Mouse (Mus musculus) embryonic facial prominence, embryonic 14.5 days (tissue): ENCODE results near the gene St6galnac3. TPM values are rescaled to one million over a fixed set of nuclear protein-coding genes. Genes with fewer than 3 reads are reported as not detected.

Source experiments
- ATAC-seq: fragments of 200-750 bp; cut with Nextera tagmentation; 2 replicates; pipeline ENCODE4 v1.8.0; 2017; ENCODE audit warnings: low read depth, moderate number of reproducible peaks, moderate TSS enrichment
- DNase-seq: peaks from one replicate; pipeline ENCODE4 v3.0.0-alpha.2; 2015; ENCODE audit warnings: low spot score
- H3K27ac ChIP-seq: fragments of 300-500 bp; sonication (generic); replicated peaks from 2 replicates; pipeline ENCODE4 v1.5.1; 2014; ENCODE audit warnings: low read depth, mild to moderate bottlenecking, low read length, moderate library complexity
- H3K27me3 ChIP-seq: fragments of 300-500 bp; sonication (generic); replicated peaks from 2 replicates; pipeline ENCODE4 v1.6.1; 2014; ENCODE audit warnings: low read length; ENCODE audit not compliant: control insufficient read depth, insufficient read depth
- H3K36me3 ChIP-seq: fragments of 300-500 bp; sonication (generic); 2 replicates; pipeline ENCODE4 v1.6.1; 2014; ENCODE audit warnings: low read length, mixed read lengths; ENCODE audit not compliant: control insufficient read depth, insufficient read depth
- H3K4me1 ChIP-seq: fragments of 300-500 bp; sonication (generic); 2 replicates; pipeline ENCODE4 v1.6.1; 2014; ENCODE audit warnings: antibody characterized with exemption, low read length; ENCODE audit not compliant: control insufficient read depth, insufficient read depth
- H3K4me2 ChIP-seq: fragments of 300-500 bp; sonication (generic); 2 replicates; pipeline ENCODE4 v1.6.1; 2014; ENCODE audit warnings: low read depth, mild to moderate bottlenecking, low read length, moderate library complexity, mixed read lengths
- H3K4me3 ChIP-seq: fragments of 300-500 bp; sonication (generic); 2 replicates; pipeline ENCODE4 v1.5.1; 2014; ENCODE audit warnings: low read depth, mild to moderate bottlenecking, low read length
- H3K9ac ChIP-seq: fragments of 300-500 bp; sonication (generic); 2 replicates; pipeline ENCODE4 v1.6.1; 2014; ENCODE audit warnings: low read depth, mild to moderate bottlenecking, low read length, moderate library complexity, mixed read lengths
- H3K9me3 ChIP-seq: fragments of 300-500 bp; sonication (generic); 2 replicates; pipeline ENCODE4 v1.6.1; 2016; ENCODE audit warnings: low read length; ENCODE audit not compliant: control insufficient read depth
- WGBS: fragments of 180-500 bp; shearing (Covaris S2); extraction: QIAGEN DNeasy Blood & Tissue Kit; methylation state at CpG from one replicate; pipeline ENCODE4 v1.1.7; 2014; 5-methylcytosine and 5-hydroxymethylcytosine counted together
- polyA plus RNA-seq: library from polyadenylated mRNA; unstranded; fragments of >200 nt; fragmentation: Nextera tagmentation; extraction: Ambion mirVana; gene quantifications from 2 replicates; pipeline ENCODE4 v1.2.1, GENCODE M21; 2014

The St6galnac3 gene
- polyA plus RNA-seq, 1 experiment from 2014 or later = 30.6 TPM

DNA sequence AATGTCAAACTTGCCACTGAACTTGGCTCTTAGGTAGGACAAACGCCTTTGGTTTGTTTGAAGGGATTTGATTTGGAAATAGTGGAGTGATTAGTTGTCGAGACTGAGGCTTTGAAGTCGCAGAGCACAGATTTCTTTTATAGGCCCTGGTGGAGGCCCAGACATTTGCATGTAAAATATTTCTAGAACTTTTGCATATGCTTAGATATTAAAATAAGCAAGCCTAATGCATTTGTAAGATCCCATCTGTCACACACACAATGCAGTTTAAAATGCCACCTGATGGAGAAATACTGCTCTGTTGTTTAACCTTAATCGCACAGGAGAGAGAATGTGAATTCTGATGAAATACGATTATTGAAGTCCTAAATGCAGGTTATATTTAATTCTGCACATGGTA lies 380.0 kb downstream of the St6galnac3 start:
- no peak for DNase-seq
- H3K27ac ChIP-seq = no peak overlapping the region
- no peak overlapping the region for H3K9ac ChIP-seq
- no peaks in the 10 kb centered on the region for H3K9me3 ChIP-seq
- H3K4me2 ChIP-seq = no peak overlapping the region
- H3K27me3 ChIP-seq = no peaks in the 10 kb centered on the region
- no peak overlapping the region for H3K4me3 ChIP-seq
- no peaks in the 10 kb centered on the region for H3K36me3 ChIP-seq
- no peak for ATAC-seq
- 70% methylated on average over 5 of the region's 5 CpGs for WGBS
- H3K4me1 ChIP-seq = no peaks in the 10 kb centered on the region

- no peak overlapping the region for H3K9ac ChIP-seq
- no peaks in the 10 kb centered on the region for H3K27me3 ChIP-seq
- 78% methylated on average over 2 of the region's 2 CpGs for WGBS
- no peak for ATAC-seq
- no peak overlapping the region for H3K4me3 ChIP-seq
- H3K9me3 ChIP-seq = no peaks in the 10 kb centered on the region
- DNase-seq = no peak
- H3K27ac ChIP-seq = no peak overlapping the region
- H3K4me2 ChIP-seq = no peak overlapping the region
- no peaks in the 10 kb centered on the region for H3K4me1 ChIP-seq
- H3K36me3 ChIP-seq = no peaks in the 10 kb centered on the region
Observed at GRCm38 (mm10) chr3:153339940-153340339, 385.0 kb downstream of the St6galnac3 start.

DNA sequence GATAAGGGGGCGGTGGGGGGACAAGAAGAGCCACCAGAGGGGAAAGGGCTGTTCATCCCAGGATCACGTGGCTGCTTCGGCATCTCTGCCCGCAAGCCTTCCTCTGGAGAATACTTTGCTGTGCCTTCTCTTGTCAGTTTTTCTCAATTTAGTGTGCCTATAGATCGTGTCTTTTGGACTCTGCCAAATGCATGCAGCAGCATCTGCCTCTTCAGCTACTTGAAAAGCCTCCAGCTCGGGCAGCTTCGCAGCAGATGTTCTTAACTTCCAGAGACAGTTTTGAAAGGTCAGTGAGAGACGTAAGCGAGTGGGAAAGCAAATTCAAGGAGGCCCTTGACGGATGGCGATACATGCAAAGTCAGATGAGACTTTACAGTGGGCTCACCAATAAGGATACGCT lies 385.9 kb downstream of the St6galnac3 start:
- H3K27ac ChIP-seq = no peak overlapping the region

GRCm38 (mm10) chr3:153337779-153338178 lies 387.2 kb downstream of the St6galnac3 start:
- WGBS = 75% methylated on average over 3 of the region's 3 CpGs
- Histone ChIP-seq H3K4me2 (no peak overlapping the region), H3K9ac (no peak overlapping the region), H3K27ac (no peak overlapping the region), H3K9me3 (no peaks in the 10 kb centered on the region), H3K4me1 (no peaks in the 10 kb centered on the region), H3K4me3 (no peak overlapping the region), H3K27me3 (no peaks in the 10 kb centered on the region), H3K36me3 (no peaks in the 10 kb centered on the region)
- ATAC-seq (no peak), DNase-seq (no peak)

More for the DNA sequence above, 385.9 kb downstream of the St6galnac3 start:
- WGBS = 64% methylated on average over 12 of the region's 12 CpGs
- Histone ChIP-seq H3K36me3 (no peaks in the 10 kb centered on the region), H3K4me3 (no peak overlapping the region), H3K9me3 (no peaks in the 10 kb centered on the region), H3K4me2 (no peak overlapping the region), H3K27me3 (no peaks in the 10 kb centered on the region), H3K9ac (no peak overlapping the region), H3K4me1 (no peaks in the 10 kb centered on the region)
- ATAC-seq (no peak), DNase-seq (peak; percentile 33)

DNA sequence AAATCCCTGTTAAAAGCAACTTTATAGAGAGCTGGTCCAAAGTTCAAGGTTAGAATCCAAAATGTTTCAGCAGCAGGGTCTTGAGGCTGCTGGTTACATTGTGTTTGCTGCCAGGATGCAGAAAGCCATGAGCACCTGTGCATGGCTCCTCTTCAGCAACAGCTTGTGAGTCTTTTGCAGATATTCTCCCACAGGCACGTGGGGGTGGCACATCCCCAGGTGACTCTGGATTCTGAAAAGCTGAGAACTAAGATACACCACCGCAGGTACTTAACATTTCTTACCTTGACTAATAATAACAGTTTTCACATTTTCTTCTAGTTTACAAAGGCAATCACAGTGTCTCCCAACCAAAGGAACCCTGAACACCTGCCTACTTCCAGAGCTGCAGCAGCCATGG lies 387.8 kb downstream of the St6galnac3 start:
- 84% methylated on average over 2 of the region's 2 CpGs for WGBS
- Histone ChIP-seq H3K36me3 (no peaks in the 10 kb centered on the region), H3K9ac (no peak overlapping the region), H3K4me2 (no peak overlapping the region), H3K4me1 (no peaks in the 10 kb centered on the region), H3K27ac (no peak overlapping the region), H3K4me3 (no peak overlapping the region), H3K27me3 (no peaks in the 10 kb centered on the region), H3K9me3 (no peaks in the 10 kb centered on the region)
- DNase-seq (no peak), ATAC-seq (no peak)

- Histone ChIP-seq H3K9me3 (no peaks in the 10 kb centered on the region), H3K9ac (no peak overlapping the region), H3K27ac (no peak overlapping the region), H3K27me3 (no peaks in the 10 kb centered on the region), H3K4me2 (no peak overlapping the region), H3K36me3 (no peaks in the 10 kb centered on the region), H3K4me3 (no peak overlapping the region), H3K4me1 (no peaks in the 10 kb centered on the region)
- WGBS = 69% methylated on average over 5 of the region's 5 CpGs
- no peak for ATAC-seq
- DNase-seq = no peak
Observed at GRCm38 (mm10) chr3:153334152-153334825, 390.7 kb downstream of the St6galnac3 start.

- WGBS = 71% methylated on average over 3 of the region's 3 CpGs
- Histone ChIP-seq H3K4me1 (no peaks in the 10 kb centered on the region; the same call in 1 of the 2 replicates), H3K27ac (no peak overlapping the region), H3K27me3 (no peaks in the 10 kb centered on the region), H3K36me3 (no peaks in the 10 kb centered on the region), H3K9ac (no peak overlapping the region), H3K4me3 (no peak overlapping the region), H3K9me3 (no peaks in the 10 kb centered on the region), H3K4me2 (no peak overlapping the region)
- DNase-seq (no peak), ATAC-seq (no peak)
Observed at GRCm38 (mm10) chr3:153324307-153324706, 400.7 kb downstream of the St6galnac3 start.

DNA sequence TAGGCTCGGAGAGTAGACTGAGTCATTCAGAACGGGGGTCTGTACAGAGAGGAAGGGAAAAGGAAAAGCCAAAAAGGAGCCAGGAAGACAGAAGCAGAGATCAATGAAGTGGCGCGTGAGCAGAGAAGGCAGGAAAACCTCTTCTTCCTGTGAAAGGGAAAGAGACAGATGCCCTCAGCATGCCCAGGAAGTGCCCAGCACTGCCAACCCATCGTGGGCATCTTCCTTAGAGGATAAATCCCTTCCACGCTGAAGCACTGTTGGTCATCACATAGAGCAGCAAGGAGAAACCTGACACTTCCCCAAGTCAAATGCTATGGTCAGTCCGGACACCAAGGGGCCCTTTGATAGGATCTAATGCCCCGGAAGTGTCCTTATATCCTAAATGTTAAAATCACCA lies 401.5 kb downstream of the St6galnac3 start:
- no peak overlapping the region for H3K4me2 ChIP-seq
- no peaks in the 10 kb centered on the region for H3K36me3 ChIP-seq
- H3K27me3 ChIP-seq = no peaks in the 10 kb centered on the region
- H3K9ac ChIP-seq = no peak overlapping the region
- WGBS = 77% methylated on average over 8 of the region's 8 CpGs
- ATAC-seq (no peak), DNase-seq (no peak)
- no peaks in the 10 kb centered on the region for H3K9me3 ChIP-seq
- H3K4me3 ChIP-seq = no peak overlapping the region
- no peaks in the 10 kb centered on the region; the same call in 1 of the 2 replicates for H3K4me1 ChIP-seq
- no peak overlapping the region for H3K27ac ChIP-seq

- H3K4me1 ChIP-seq = no peaks in the 10 kb centered on the region
- no peak overlapping the region for H3K27ac ChIP-seq
- no peaks in the 10 kb centered on the region for H3K9me3 ChIP-seq
- H3K4me3 ChIP-seq = no peak overlapping the region
- H3K36me3 ChIP-seq = no peaks in the 10 kb centered on the region
- DNase-seq = no peak
- no peaks in the 10 kb centered on the region for H3K27me3 ChIP-seq
- WGBS = 87% methylated on average over 4 of the region's 9 CpGs
- H3K4me2 ChIP-seq = no peak overlapping the region
- ATAC-seq = no peak
- H3K9ac ChIP-seq = no peak overlapping the region
Observed at GRCm38 (mm10) chr3:153313583-153313982, 411.4 kb downstream of the St6galnac3 start.
